Mouse (Mus musculus) left cerebral cortex, postnatal 10 days (tissue): ENCODE measurements around the gene Txn2. TPM values are rescaled to one million over a fixed set of nuclear protein-coding genes. Genes with fewer than 3 reads are reported as not detected.
"Not testable (repeated sequence)": the region's sequence is repeated elsewhere in the genome, so short reads cannot be mapped to it uniquely, and the experiment has no call there.

ENCODE experiments used
- DNase-seq, 2 experiments: peaks; one replicate each; pipeline ENCODE4 v3.0.0; 2021 to 2022; ENCODE audit warnings: low spot score in 2 of 2, mixed read lengths in 1 of 2; ENCODE audit errors: extremely low spot score in 1 of 2
- intact Hi-C: fragments of 180-260 bp; cut with DNase I; formaldehyde crosslinking; loops from one replicate; pipeline ENCODE4 v1.15.1; 2025
- total RNA-seq, 2 experiments: library from RNA; stranded (reverse); gene quantifications; 2 replicates each; pipeline ENCODE4 v1.2.3; 2021

Gene Txn2
- total RNA-seq, 2 experiments from 2014 or later, result 108 to 115 TPM

GRCm38 (mm10) chr15:77885945-77886344 is 42.9 kb downstream of the Txn2 start:
- no peak for DNase-seq
- intact Hi-C loops, result no loop called here

DNA sequence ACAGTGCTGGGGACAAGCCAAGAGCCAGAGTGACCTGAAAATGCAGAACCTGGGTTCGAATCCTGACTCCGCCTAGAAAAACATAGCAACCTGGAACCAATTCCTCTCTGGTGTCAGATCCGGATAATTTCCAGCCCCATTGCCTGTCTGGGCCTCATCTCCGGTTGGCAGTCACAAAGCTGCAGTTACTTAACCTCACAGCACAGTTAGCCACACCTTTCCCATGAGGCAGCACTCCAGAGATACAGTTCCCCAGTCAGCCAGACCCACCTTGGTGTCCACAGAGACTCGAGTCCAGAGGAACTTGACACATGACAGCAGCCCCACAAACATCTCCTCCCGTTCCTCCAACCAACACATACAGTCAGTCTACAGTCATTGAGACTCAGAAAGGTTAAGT is 43.6 kb downstream of the Txn2 start:
- no peak for DNase-seq
- intact Hi-C loops, result no loop called here

DNA sequence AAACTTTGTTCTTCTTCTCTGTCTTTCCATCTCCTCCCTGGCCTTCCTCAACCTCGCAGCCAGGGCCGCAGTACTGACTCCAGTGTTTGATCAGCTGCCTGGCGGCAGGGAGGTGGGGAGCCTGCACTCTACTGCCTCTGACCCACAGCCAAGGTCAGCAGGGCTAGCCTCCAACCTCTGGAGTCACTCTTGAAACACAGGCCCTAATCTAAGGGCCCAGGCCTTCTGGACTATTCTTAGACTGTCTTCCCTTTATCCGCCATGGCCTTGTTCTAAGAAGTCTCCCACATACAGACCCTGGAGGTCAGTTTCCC is 45.2 kb downstream of the Txn2 start:
- intact Hi-C loops, result no loop called here
- no peak for DNase-seq

GRCm38 (mm10) chr15:77882797-77883696 is 45.8 kb downstream of the Txn2 start:
- DNase-seq, result peak in 1 of 2 experiments; percentile 84
- intact Hi-C loops, result no loop called here

GRCm38 (mm10) chr15:77882297-77882696 is 46.5 kb downstream of the Txn2 start:
- intact Hi-C loops, result no loop called here
- DNase-seq, result no peak

GRCm38 (mm10) chr15:77881698-77882097 is 47.1 kb downstream of the Txn2 start:
- intact Hi-C loops, result no loop called here

GRCm38 (mm10) chr15:77880738-77881137 is 48.1 kb downstream of the Txn2 start:
- intact Hi-C loops, result no loop called here
- DNase-seq, result no peak

More at GRCm38 (mm10) chr15:77881698-77882097, 47.1 kb downstream of the Txn2 start:
- DNase-seq, result no peak

DNA sequence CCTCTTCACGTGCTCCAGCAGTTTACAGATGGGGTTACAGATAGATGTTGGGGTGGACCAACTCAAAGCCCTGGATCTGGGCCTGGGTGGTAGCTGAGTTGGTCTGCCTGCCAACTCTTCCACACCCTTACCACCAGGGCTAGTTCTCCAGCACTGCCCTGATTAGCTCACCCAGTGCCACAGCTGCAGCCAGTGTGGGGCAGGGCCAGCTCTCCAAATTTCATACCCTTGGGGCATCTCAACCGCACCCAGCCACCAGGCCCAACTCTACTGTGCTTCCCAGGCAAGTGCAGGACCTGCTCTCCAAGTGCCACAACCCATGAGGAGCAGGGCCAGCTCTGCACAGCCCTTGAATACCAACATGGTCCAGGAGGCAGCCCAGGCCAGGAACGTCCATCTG is 49.0 kb downstream of the Txn2 start:
- DNase-seq, result no peak
- intact Hi-C loops, result no loop called here

- intact Hi-C loops, result no loop called here
- DNase-seq, result no peak
These were observed 51.6 kb downstream of the Txn2 start for GRCm38 (mm10) chr15:77877209-77877608.

DNA sequence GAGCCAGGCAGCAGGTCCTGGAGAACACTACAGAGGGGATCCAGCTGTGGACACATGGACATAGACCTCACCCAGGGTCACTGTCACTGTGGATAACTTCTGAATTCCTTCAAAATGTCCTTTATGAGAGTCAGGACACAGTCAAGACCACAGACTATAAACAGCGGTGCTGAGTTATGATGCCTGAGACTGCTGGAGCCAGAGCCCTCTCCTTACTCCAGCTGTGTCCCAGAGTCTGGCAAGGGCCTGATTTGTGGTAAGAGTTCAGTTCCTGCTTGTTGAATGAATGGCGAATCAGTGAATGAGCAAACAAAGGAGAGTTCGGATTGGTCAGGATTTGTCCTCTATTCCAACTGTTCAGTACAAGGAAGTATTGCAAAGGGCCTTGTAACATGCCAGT is 52.1 kb downstream of the Txn2 start:
- intact Hi-C loops, result no loop called here
- DNase-seq, result no peak

- no peak for DNase-seq
- intact Hi-C loops, result no loop called here
These were observed 52.9 kb downstream of the Txn2 start for GRCm38 (mm10) chr15:77875953-77876352.

GRCm38 (mm10) chr15:77874807-77875206 is 54.0 kb downstream of the Txn2 start:
- intact Hi-C loops, result no loop called here
- DNase-seq, result no peak

DNA sequence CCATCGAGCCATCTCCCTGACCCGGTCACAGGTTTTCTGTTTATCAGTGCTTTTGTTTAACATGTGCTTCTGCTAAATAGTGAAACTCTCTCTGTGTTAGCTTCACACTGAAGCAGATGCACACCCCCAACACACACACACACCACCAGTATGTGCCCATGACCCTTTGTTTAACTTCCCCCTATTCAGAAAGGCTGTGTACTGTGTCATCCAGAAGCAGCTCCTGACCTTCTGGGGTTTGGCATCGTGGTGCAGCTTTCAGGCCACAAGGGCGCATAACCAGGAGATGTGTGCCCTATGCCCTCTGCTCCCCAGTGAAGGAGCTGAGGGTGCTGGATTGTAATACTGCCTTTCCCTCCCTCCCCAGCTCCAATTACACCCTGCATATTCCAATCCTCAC is 54.5 kb downstream of the Txn2 start:
- intact Hi-C loops, result no loop called here

GRCm38 (mm10) chr15:77873564-77873963 is 55.2 kb downstream of the Txn2 start:
- DNase-seq, result no peak
- intact Hi-C loops, result no loop called here

More for the DNA sequence above, 54.5 kb downstream of the Txn2 start:
- no peak for DNase-seq

GRCm38 (mm10) chr15:77872996-77873395 is 55.8 kb downstream of the Txn2 start:
- DNase-seq, result no peak
- intact Hi-C loops, result no loop called here

GRCm38 (mm10) chr15:77868340-77868739 is 60.5 kb downstream of the Txn2 start:
- intact Hi-C loops, result no loop called here
- DNase-seq, result no peak

- DNase-seq, intact Hi-C loops: not testable (repeated sequence)
These were observed 61.4 kb downstream of the Txn2 start for GRCm38 (mm10) chr15:77867231-77867968.

DNA sequence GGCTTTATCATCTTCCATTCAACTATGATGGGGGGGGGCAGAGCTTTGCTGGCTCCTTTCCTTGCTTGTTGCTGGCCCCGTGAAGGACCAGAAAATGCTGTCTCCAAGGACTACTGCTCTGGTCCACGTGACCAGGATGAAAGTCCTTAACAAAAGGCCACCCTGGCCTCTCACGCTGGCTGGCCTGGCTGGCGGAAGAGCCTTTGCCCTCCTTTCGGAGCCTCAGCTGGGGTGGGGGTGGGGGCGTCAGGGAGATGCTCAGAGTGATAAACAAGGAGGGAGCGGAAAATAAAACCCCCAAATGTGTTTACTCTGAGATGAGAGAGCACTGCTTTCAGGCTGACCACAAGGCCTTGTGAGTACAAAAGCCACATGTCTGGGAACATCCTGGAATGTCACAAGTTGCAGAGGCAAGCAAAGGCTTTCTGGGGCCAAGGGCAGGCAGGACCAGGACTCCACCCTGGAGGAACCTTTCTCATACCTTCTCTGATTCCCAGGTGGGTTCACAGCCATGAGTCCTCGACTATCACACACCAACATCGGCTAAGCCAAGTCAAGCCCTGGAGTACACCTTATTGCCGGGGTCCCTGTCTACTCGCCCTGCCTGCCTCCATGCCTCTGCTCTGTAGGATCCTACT is 62.1 kb downstream of the Txn2 start:
- peak in 1 of 2 experiments; percentile 62 for DNase-seq
- intact Hi-C loops, result no loop called here
